Mouse (Mus musculus) heart, embryonic 12.5 days (tissue): Measurements from ENCODE around the gene Bglap3. TPM values are rescaled to one million over a fixed set of nuclear protein-coding genes. Genes with fewer than 3 reads are reported as not detected.
"Not testable (repeated sequence)": the region's sequence is repeated elsewhere in the genome, so short reads cannot be mapped to it uniquely, and the experiment has no call there.

ENCODE experiments used
- ATAC-seq: fragments of 200-750 bp; cut with Nextera tagmentation; 2 replicates; pipeline ENCODE4 v1.8.0; 2017; ENCODE audit warnings: moderate TSS enrichment, moderate library complexity; ENCODE audit not compliant: insufficient number of reproducible peaks, low FRiP score
- H3K27ac ChIP-seq: fragments of 300-500 bp; sonication (generic); 2 replicates; pipeline ENCODE4 v1.5.1; 2016; ENCODE audit warnings: mild to moderate bottlenecking, moderate library complexity; ENCODE audit not compliant: poor library complexity, severe bottlenecking
- H3K27me3 ChIP-seq: fragments of 300-500 bp; sonication (generic); replicated peaks from 2 replicates; pipeline ENCODE4 v1.6.1; 2016; ENCODE audit warnings: mild to moderate bottlenecking, moderate library complexity
- H3K36me3 ChIP-seq: fragments of 300-500 bp; sonication (generic); 2 replicates; pipeline ENCODE4 v1.6.1; 2016; ENCODE audit warnings: mild to moderate bottlenecking, moderate library complexity
- H3K4me1 ChIP-seq: fragments of 300-500 bp; sonication (generic); replicated peaks from 2 replicates; pipeline ENCODE4 v1.6.1; 2016; ENCODE audit warnings: mild to moderate bottlenecking
- H3K4me2 ChIP-seq: fragments of 300-500 bp; sonication (generic); 2 replicates; pipeline ENCODE4 v1.6.1; 2016; ENCODE audit warnings: mild to moderate bottlenecking, moderate library complexity
- H3K4me3 ChIP-seq: fragments of 300-500 bp; sonication (generic); 2 replicates; pipeline ENCODE4 v1.5.1; 2016; ENCODE audit warnings: mild to moderate bottlenecking
- H3K9ac ChIP-seq: fragments of 300-500 bp; sonication (generic); 2 replicates; pipeline ENCODE4 v1.6.1; 2016; ENCODE audit warnings: mild to moderate bottlenecking, moderate library complexity
- H3K9me3 ChIP-seq: fragments of 300-500 bp; sonication (generic); replicated peaks from 2 replicates; pipeline ENCODE4 v1.6.1; 2016; ENCODE audit warnings: mild to moderate bottlenecking, moderate library complexity
- WGBS: fragments of 180-500 bp; shearing (Covaris S2); methylation state at CpG from one replicate; pipeline ENCODE4 v1.1.7; 2016; 5-methylcytosine and 5-hydroxymethylcytosine counted together
- polyA plus RNA-seq: library from polyadenylated mRNA; unstranded; fragments of >200 nt; fragmentation: Nextera tagmentation; extraction: Ambion mirVana; gene quantifications from 2 replicates; pipeline ENCODE4 v1.2.1, GENCODE M21; 2016

Bglap3 gene
- polyA plus RNA-seq, 1 experiment from 2014 or later, result 0.10 TPM

DNA sequence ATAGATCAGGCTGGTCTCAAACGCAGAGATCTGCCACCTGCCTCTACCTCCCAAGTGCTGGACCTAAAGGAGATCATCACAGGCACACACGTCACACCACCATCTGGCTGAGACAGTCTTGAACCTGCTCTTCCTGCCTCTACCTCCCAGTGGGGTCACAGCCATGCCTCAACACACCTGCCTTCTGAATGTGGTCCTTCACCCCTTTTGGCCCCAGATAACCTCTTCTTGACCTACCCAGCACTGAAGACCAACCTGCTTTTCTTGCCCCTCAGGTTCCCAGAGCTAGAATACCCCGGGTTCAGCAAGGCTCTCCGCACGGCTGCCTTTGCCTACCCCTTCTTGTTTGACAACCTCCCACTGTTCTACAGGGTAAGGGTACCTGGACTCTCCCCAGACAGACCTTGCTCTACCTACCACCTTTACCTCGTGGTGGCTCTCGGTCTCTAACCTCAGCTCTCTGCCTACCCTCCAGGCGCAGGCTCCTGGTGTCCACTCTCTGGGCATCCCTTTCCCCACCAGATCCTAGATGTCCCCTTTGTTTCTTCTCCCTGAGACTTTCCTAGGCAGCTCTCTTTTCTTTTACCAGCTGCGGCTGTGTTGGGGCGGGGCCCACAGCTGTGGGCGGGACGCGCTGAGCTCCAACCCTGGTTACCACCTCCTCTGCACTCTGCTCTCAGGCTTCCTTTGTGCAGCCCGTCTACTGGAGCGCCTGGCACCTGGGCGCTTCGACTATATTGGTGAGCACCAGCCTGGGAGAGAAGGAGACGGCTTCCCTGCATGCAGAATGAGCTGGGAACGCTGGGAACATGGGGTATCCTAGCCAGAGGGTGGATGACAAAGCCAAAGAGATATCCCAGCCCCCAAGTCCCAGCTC is 3.4 kb upstream of the Bglap3 start:
- H3K9ac ChIP-seq, result peak overlapping the region; percentile 36; the same call in 1 of the 2 replicates

DNA sequence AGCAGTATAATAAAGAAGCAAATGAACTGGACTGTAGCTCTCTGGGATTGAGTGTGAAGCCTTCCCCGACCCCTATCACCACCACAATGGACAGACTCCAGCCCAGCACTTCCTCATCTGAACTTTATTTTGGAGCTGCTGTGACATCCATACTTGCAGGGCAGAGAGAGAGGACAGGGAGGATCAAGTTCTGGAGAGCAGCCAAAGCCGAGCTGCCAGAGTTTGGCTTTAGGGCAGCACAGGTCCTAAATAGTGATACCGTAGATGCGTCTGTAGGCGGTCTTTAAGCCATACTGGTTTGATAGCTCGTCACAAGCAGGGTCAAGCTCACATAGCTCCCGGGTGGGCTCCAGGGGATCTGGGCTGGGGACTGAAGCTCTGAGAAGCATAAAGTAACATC is 4.0 kb downstream of the Bglap3 start:
- not testable (repeated sequence) for H3K4me3 ChIP-seq, H3K9ac ChIP-seq, H3K36me3 ChIP-seq, ATAC-seq, H3K9me3 ChIP-seq, H3K4me2 ChIP-seq, H3K27ac ChIP-seq
- 74% methylated on average over 7 of the region's 7 CpGs for WGBS
- Histone ChIP-seq H3K4me1 (peaks cover 17% of the 10 kb centered on the region), H3K27me3 (peaks cover 27% of the 10 kb centered on the region)

More for the DNA sequence above, 3.4 kb upstream of the Bglap3 start:
- not testable (repeated sequence) for H3K36me3 ChIP-seq, H3K9me3 ChIP-seq, H3K27ac ChIP-seq, H3K27me3 ChIP-seq, H3K4me1 ChIP-seq
- peak overlapping the region; percentile 20; the same call in 1 of the 2 replicates for H3K4me3 ChIP-seq
- ATAC-seq, result peak; percentile 76
- WGBS, result 14% methylated on average over 19 of the region's 19 CpGs
- H3K4me2 ChIP-seq, result peak overlapping the region; percentile 58

DNA sequence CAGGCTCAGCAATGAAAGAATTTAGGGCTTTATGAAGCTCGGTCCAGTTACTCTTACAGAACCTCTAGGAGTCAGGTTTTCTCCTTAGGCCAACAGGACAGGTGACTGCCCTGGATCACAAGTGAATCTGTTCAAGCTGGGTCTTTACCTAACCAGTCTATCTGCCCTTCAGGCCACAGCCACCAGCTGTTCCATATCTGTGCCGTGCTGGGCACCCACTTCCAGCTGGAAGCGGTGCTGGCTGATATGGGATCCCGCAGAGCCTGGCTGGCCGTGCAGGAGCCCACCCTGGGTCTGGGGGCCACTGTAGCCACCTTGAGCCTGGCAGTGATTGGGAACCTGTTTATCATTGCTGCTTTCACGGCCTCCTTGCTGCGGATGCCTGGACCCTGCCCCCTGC is 5.0 kb downstream of the Bglap3 start:
- H3K27me3 ChIP-seq, result peaks cover 27% of the 10 kb centered on the region
- H3K9ac ChIP-seq, H3K4me3 ChIP-seq, H3K27ac ChIP-seq, H3K36me3 ChIP-seq, ATAC-seq, H3K9me3 ChIP-seq: not testable (repeated sequence)
- peak overlapping the region; percentile 45; the same call in 1 of the 2 replicates for H3K4me2 ChIP-seq
- H3K4me1 ChIP-seq, result peaks cover 23% of the 10 kb centered on the region
- WGBS, result 52% methylated on average over 4 of the region's 7 CpGs

DNA sequence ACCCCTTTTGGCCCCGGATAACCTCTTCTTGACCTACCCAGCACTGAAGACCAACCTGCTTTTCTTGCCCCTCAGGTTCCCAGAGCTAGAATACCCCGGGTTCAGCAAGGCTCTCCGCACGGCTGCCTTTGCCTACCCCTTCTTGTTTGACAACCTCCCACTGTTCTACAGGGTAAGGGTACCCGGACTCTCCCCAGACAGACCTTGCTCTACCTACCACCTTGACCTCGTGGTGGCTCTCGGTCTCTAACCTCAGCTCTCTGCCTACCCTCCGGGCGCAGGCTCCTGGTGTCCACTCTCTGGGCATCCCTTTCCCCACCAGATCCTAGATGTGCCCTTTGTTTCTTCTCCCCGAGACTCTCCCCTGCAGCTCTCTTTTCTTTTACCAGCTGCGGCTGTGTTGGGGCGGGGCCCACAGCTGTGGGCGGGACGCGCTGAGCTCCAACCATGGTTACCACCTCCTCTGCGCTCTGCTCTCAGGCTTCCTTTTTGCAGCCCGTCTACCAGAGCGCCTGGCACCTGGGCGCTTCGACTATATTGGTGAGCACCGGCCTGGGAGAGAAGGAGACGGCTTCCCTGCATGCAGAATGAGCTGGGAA is 5.6 kb downstream of the Bglap3 start:
- ATAC-seq, result 0 out of 2 replicates have a peak, but pooled peaks have one; percentile 29
- H3K9me3 ChIP-seq, H3K27ac ChIP-seq, H3K9ac ChIP-seq, H3K4me3 ChIP-seq, H3K36me3 ChIP-seq: not testable (repeated sequence)
- Histone ChIP-seq H3K27me3 (peaks cover 27% of the 10 kb centered on the region), H3K4me1 (peaks cover 23% of the 10 kb centered on the region), H3K4me2 (peak overlapping the region; percentile 45)
- 8% methylated on average over 21 of the region's 22 CpGs for WGBS

DNA sequence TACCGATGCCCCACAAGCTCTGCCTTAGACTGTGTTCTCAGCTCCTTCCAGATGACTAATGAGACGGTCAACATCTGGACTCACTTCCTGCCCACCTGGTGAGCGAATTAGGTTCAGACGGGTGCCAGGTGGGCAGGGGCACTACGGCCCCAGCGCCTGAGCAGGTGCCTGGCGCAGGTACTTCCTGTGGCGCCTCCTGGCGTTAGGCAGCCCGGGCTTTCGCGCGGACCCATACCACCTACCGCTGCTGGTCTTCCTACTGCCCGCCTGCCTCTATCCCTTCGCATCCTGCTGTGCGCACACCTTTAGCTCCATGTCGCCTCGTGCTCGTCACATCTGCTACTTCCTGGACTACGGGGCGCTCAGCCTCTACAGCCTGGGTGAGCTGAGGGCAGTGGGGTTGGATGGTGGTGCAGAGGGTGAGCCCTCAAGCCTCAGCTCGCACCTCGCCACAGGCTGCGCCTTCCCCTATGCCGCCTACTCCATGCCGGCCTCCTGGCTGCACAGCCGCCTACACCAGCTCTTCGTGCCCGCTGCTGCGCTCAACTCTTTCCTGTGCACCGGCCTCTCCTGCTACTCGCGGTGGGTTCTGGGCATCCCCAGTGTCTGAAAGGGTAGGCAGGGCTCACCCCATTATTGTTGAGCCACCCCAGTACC is 6.7 kb downstream of the Bglap3 start:
- H3K4me1 ChIP-seq, result peaks cover 27% of the 10 kb centered on the region
- H3K9me3 ChIP-seq, result peaks cover 8% of the 10 kb centered on the region
- ATAC-seq, result no peak
- H3K4me3 ChIP-seq, result no peak overlapping the region
- no peak overlapping the region for H3K9ac ChIP-seq
- 26% methylated on average over 34 of the region's 34 CpGs for WGBS
- peaks cover 18% of the 10 kb centered on the region for H3K36me3 ChIP-seq
- H3K4me2 ChIP-seq, result 0 out of 2 replicates have a peak overlapping the region, but pooled peaks have one; percentile 13
- no peak overlapping the region for H3K27ac ChIP-seq
- peaks cover 27% of the 10 kb centered on the region for H3K27me3 ChIP-seq

DNA sequence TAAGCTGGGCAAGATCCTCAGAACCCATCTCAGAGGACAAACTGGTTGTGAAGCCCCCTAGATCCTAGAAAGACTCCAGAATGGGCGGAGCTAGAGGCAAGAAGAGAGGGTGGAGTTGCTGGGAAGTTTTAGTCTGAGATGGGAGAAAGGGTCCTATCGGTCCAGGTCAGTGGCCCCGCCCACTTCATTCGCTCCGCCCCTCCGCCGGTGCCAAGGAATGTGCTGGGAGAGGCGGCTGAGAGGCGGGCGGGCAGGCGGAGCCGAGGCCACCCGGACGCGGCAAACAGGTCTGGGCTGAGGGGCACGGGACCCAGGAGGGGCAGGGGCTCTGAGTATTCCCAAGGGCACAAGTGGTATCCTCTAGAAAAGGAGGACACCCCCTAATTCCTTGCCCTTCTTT is 8.2 kb downstream of the Bglap3 start, which contains the start of gene Paqr6:
Gene Paqr6 (plus strand): TSS at position 248 of the 400 bp plus-strand sequence.
- Histone ChIP-seq H3K27ac (peak within 1 kb of the TSS; percentile 45; the same call in 1 of the 2 replicates), H3K9me3 (no peaks in the 10 kb centered on the region), H3K9ac (no peak within 1 kb of the TSS; the same call in 1 of the 2 replicates), H3K4me3 (peak within 1 kb of the TSS; percentile 26), H3K4me1 (peaks cover 36% of the 10 kb centered on the region), H3K27me3 (peaks cover 27% of the 10 kb centered on the region), H3K4me2 (peak within 1 kb of the TSS; percentile 59), H3K36me3 (peaks cover 33% of the 10 kb centered on the region)
- 1% methylated on average over 16 of the region's 16 CpGs for WGBS
- ATAC-seq, result peak; percentile 74

DNA sequence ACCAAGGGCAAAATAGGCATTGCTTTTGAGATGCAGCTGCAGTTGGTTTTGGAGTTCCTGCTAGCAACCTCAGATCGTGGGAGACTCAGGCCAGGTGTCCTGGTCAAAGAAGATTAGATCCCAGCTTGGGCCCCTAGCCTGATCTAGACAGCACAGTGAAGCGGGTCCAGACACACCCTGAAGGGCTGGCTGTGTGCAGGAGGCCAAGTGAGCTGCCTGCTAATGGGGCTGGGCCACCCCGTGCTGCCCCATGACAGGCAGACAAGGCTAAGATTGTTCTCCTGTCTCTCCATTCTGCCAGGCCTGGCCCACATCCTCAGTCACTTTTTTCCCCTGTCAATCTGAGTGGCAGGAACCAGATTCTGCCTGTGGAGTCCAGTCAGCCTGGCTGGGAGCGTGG is 8.8 kb downstream of the Bglap3 start:
- H3K9me3 ChIP-seq, result no peaks in the 10 kb centered on the region
- H3K4me3 ChIP-seq, result no peak overlapping the region
- H3K27me3 ChIP-seq, result peaks cover 27% of the 10 kb centered on the region
- peak overlapping the region; percentile 45; the same call in 1 of the 2 replicates for H3K27ac ChIP-seq
- peaks cover 43% of the 10 kb centered on the region for H3K4me1 ChIP-seq
- H3K9ac ChIP-seq, result no peak overlapping the region
- 27% methylated on average over 4 of the region's 4 CpGs for WGBS
- H3K4me2 ChIP-seq, result peak overlapping the region; percentile 59
- H3K36me3 ChIP-seq, result peaks cover 40% of the 10 kb centered on the region
- ATAC-seq, result peak; percentile 60; the same call in 1 of the 2 replicates

DNA sequence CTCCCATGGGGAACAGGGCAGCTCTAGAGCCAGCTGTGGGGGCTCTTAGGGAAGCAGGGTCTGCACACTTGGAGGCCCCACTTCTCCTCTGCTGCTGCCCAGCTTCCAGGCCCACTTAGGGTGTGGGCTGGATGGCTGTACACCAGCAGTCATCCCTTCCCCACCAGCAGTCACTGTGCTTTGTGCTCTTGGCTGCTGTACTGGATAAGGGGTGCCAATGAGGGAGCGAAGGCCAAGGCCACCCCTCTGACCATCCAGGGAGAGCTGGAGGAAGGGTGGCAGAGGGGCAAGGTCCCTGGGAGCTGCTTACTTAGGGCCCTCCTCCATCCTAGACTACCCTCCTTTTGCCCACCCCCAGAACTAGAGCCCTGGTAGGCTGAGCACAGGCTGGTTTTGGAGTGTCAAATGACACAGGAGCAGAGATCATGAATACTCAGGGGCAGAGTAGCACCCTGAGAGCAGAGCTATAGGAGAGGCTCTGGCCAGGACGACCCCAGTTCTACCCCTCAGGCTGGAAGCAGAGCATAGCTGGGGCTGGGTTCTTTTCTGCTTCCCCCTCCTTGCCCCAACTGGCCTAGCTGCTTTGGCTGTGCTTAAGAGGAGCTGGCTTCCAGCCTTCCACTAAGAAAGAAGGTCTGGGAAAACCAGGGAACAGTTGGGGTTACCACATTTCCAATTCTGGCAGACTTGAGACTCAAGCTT is 10.8 kb downstream of the Bglap3 start:
- Histone ChIP-seq H3K27ac (no peak overlapping the region), H3K4me2 (no peak overlapping the region), H3K4me1 (peaks cover 45% of the 10 kb centered on the region), H3K9me3 (no peaks in the 10 kb centered on the region), H3K9ac (no peak overlapping the region), H3K4me3 (no peak overlapping the region), H3K36me3 (peaks cover 59% of the 10 kb centered on the region), H3K27me3 (peaks cover 20% of the 10 kb centered on the region)
- ATAC-seq, result no peak
- WGBS, result 89% methylated on average over 2 of the region's 2 CpGs

DNA sequence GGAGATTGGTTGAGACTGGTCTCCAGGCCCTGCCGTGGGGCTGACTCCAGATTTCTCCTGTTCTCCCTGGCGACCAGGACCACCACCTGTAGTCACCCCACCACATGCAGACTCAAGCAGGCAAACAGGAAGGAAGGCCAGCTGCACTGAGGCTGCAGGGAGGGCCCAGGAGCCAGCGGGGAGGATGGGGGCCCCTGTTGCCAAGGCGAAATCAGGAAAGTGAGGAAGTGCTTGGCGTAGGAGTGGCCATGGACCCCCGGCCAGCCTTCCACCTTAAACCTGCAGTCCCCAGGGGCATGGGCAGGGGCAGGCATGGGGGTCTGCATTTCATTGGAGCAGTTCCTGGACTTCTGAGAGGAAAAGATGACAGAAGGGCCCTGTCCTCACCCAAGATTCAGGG is 11.4 kb downstream of the Bglap3 start:
- Histone ChIP-seq H3K9ac (no peak overlapping the region), H3K27ac (no peak overlapping the region), H3K4me3 (no peak overlapping the region), H3K27me3 (peaks cover 15% of the 10 kb centered on the region), H3K36me3 (peaks cover 66% of the 10 kb centered on the region), H3K9me3 (no peaks in the 10 kb centered on the region), H3K4me1 (peaks cover 44% of the 10 kb centered on the region), H3K4me2 (no peak overlapping the region)
- no peak for ATAC-seq
- WGBS, result 59% methylated on average over 6 of the region's 6 CpGs

DNA sequence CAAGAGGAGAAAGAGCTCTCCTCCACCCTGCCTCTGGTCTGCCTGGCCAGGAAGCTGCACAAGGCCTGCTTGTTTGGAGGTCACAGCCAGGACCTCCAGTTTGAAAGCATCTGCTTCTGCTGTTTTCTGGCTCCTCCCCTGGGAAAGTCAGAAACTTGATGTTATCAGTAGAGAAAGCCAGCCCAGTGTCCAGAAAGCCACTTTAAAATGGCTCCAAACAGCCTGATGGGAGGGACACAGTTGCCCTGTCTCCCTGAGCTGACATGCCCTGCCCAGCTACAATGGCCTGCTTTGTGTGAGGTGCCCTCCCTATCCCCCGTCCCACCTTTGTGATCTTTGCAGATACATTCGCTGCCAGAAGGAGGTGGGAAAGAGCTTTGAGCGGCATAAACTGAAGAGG is 12.6 kb downstream of the Bglap3 start:
- Histone ChIP-seq H3K27ac (peak overlapping the region; percentile 53), H3K9ac (no peak overlapping the region), H3K27me3 (peaks cover 3% of the 10 kb centered on the region), H3K4me2 (no peak overlapping the region), H3K4me3 (no peak overlapping the region), H3K9me3 (no peaks in the 10 kb centered on the region), H3K36me3 (peaks cover 77% of the 10 kb centered on the region), H3K4me1 (peaks cover 43% of the 10 kb centered on the region)
- 54% methylated on average over 3 of the region's 3 CpGs for WGBS
- no peak for ATAC-seq
